Comparison of ENCODE assay signal across 8 mouse cellular contexts in the genomic region with DNA sequence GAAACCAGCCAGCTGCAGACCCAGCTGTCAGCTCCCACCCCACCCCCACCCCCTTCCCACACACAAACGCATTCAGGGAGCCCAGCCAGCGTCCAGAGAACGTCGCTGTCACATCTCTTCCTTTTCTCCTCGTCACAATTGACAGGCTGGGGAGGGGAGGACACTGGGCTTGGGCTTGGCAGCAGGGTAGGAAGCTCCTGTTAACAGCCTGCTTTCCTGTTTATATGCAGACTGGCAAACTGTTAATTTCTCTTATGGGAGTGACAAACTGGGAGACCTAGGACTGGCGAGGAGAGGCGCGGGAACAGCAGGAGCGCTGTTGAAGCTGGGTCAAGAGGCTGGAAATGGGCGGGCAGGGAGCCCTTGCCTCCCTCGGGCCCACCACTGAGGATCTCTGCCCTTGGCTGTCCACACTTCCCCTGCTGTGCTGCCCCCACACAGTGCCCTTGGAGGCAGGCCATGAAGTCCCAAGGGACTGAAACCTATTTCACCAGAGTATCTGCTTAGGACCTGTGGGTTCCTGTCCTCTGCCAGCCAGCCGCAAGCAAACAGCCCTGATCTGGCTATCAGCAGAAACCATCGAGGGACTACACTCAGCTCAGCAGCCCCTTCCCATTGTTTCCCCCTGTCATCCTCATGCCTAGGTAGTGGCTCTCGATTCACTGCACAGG.
DNase-seq lines count a peak whose midpoint lies in the region; ATAC-seq and TF ChIP-seq lines count a peak whose summit lies in the region.

No protein-coding gene starts in this region.

- peak overlapping the region; percentile 57 for H3K4me2 ChIP-seq in midbrain, embryonic 16.5 days (ENCODE audit: low read length)

- peak overlapping the region; percentile 43 for H3K4me3 ChIP-seq in heart, embryonic 10.5 days
- H3K4me3 ChIP-seq in kidney, adult 2 months (ENCODE audit: insufficient read depth, low read depth, low read length) = no peak overlapping the region
- peak overlapping the region; percentile 14; the same call in 1 of the 2 replicates for H3K4me3 ChIP-seq in midbrain, embryonic 16.5 days (ENCODE audit: low read depth, low read length)

- peak; percentile 8 to 12 for DNase-seq in cerebellum, adult 18-20 months
- DNase-seq in cerebellum, adult 8-10 months = no peak
- DNase-seq in embryo, embryonic 10 days (ENCODE audit: low spot score) = peak; percentile 71
- DNase-seq in heart, embryonic 10.5 days (ENCODE audit: low spot score) = no peak
- peak; percentile 83 for DNase-seq in kidney, adult 2 months
- DNase-seq in liver = peak; percentile 17
- DNase-seq in yolk sac, embryonic 10.5 days (ENCODE audit: low spot score) = peak; percentile 40

- H3K27ac ChIP-seq in heart, embryonic 10.5 days = peak overlapping the region; percentile 84
- peak overlapping the region; percentile 41 for H3K27ac ChIP-seq in kidney, adult 2 months (ENCODE audit: insufficient read depth, low read depth, low read length)
- H3K27ac ChIP-seq in midbrain, embryonic 16.5 days (ENCODE audit: low read length) = peak overlapping the region; percentile 58

- no peaks in the 10 kb centered on the region for H3K9me3 ChIP-seq in heart, embryonic 10.5 days
- no peaks in the 10 kb centered on the region for H3K9me3 ChIP-seq in midbrain, embryonic 16.5 days (replicated peaks; ENCODE audit: control insufficient read depth, low read length, poor library complexity, severe bottlenecking)

- TF ChIP-seq POLR2A in kidney, adult 2 months (IDR thresholded peaks at IDR 0.05; ENCODE audit: low read depth, low read length) = no peak

- peak overlapping the region; percentile 59 for H3K9ac ChIP-seq in midbrain, embryonic 16.5 days (ENCODE audit: low read depth, low read length)

- ATAC-seq in midbrain, embryonic 16.5 days = peak; percentile 85

- H3K4me1 ChIP-seq in heart, embryonic 10.5 days = peaks cover 29% of the 10 kb centered on the region
- peaks cover 9% of the 10 kb centered on the region for H3K4me1 ChIP-seq in kidney, adult 2 months (ENCODE audit: control insufficient read depth, insufficient read depth, low read length)
- H3K4me1 ChIP-seq in midbrain, embryonic 16.5 days (ENCODE audit: control insufficient read depth, insufficient read depth, low read length) = peaks cover 14% of the 10 kb centered on the region

- no peak for TF ChIP-seq CTCF in kidney, adult 2 months (conservative IDR thresholded peaks at IDR 0.05; ENCODE audit: insufficient read depth, insufficient read length, low read depth, low read length)

- 5% methylated on average over 14 of the region's 14 CpGs for WGBS in heart, embryonic 10.5 days
- WGBS in kidney, adult 2 months = 27% methylated on average over 14 of the region's 14 CpGs
- 5% methylated on average over 14 of the region's 14 CpGs for WGBS in midbrain, embryonic 16.5 days

- no peaks in the 10 kb centered on the region for H3K36me3 ChIP-seq in heart, embryonic 10.5 days
- H3K36me3 ChIP-seq in kidney, adult 2 months (ENCODE audit: control insufficient read depth, insufficient read depth, low read length) = no peaks in the 10 kb centered on the region
- no peaks in the 10 kb centered on the region for H3K36me3 ChIP-seq in midbrain, embryonic 16.5 days (ENCODE audit: control insufficient read depth, insufficient read depth, low read length)

- H3K27me3 ChIP-seq in heart, embryonic 10.5 days (ENCODE audit: insufficient read depth, poor library complexity, severe bottlenecking) = no peaks in the 10 kb centered on the region
- no peaks in the 10 kb centered on the region for H3K27me3 ChIP-seq in kidney, adult 2 months (replicated peaks; ENCODE audit: control insufficient read depth, insufficient read depth, low read length)
- H3K27me3 ChIP-seq in midbrain, embryonic 16.5 days (ENCODE audit: control insufficient read depth, insufficient read depth, low read depth, low read length) = no peaks in the 10 kb centered on the region

Comparison
In these comparisons a context has a peak if more than half of its experiments do, and no peak if none do; other contexts are left out.
1. DNase-seq: peak in cerebellum, adult 18-20 months (2 of 2), embryo, embryonic 10 days (single experiment), kidney, adult 2 months (single experiment), liver (single experiment) and yolk sac, embryonic 10.5 days (single experiment); none in cerebellum, adult 8-10 months (single experiment) and heart, embryonic 10.5 days (single experiment).
2. Peak in every context shown above with its lines, with median percentiles within 50 percentile points of each other: H3K27ac ChIP-seq.